Mouse (Mus musculus) adrenal gland, postnatal 25 days (tissue): ENCODE results near the gene Pck2. TPM values are rescaled to one million over a fixed set of nuclear protein-coding genes. Genes with fewer than 3 reads are reported as not detected.

Experiments
- DNase-seq: peaks from one replicate; pipeline ENCODE4 v3.0.0; 2021; ENCODE audit warnings: mixed read lengths
- total RNA-seq: library from RNA; stranded (reverse); gene quantifications from 2 replicates; pipeline ENCODE4 v1.2.3, GENCODE M21; 2021

The Pck2 gene
- total RNA-seq, 1 experiment from 2014 or later = 46.2 TPM

DNA sequence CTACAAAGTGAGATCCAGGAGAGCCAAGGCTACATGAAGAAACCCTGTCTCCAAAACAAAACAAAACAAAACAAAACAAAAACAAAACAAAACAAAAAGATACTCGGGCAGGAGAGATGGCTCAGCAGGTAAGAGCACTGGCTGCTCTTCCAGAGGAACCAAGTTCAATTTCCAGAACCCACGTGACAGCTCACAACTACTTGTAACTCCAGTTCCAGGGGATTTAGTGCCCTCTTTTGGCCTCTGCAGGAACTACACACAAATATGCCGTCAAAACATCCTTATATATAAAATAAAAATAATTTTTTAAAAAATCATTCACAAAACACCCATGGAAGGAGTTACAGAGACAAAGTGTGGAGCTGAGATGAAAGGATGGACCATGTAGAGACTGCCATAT lies 12.1 kb upstream of the Pck2 start:
- DNase-seq = no peak

DNA sequence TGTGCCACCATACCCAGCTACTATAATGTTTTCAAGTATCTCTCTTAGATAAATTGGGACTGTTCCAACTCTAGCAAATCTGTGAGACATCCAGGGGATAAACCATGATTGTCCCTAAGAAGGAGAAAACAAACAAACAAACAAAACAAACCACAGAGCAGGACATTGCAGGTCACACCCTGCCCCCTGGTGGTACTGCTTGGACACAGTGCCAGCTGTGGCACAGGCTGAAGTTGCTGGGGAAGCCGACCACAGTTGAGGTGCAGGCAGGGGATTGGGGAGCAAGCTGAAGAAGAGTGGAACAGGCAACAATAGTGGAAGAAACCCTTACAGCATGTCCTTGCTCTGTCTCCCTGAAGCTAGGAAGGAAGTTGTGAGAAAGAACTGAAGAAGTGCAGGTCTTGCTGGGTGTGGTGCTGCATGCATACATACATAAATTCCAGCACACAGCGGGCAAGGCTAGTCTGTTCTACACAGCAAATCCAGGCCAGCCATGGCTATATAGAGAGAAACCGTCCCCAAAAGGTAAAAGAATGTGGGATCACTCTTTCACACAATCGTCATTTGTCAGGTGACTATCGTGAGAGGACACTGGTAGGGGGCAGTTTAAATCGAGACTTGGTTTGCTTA lies 3.8 kb upstream of the Pck2 start:
- peak; percentile 53 for DNase-seq

DNA sequence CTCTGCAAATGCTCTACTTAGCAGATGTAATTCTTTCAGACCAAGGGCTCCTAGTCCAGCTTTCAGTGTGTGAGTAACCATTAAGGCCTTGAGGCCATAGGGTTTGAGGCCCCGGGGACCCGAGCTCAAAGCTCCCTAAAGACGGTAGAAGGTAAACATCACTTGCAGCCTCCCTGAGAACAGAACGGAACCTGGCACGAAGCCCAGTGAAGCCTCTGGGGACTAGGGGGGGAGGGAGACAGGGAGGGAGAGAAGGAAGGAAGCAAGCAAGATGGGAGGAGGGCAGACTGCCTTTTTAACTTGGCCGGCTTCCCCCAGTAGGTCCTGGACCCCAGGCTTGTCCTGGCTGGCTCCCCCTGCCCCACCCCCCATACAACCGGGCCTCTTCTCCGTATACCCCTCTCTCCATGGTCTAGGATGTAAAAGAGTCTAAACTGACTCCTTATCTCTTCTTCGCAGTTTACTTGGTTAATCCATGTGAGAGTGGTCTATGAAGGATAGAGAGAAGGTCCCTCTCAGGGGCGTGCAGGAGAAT lies 788 bp downstream of the Pck2 start:
- peak; percentile 86 for DNase-seq

DNA sequence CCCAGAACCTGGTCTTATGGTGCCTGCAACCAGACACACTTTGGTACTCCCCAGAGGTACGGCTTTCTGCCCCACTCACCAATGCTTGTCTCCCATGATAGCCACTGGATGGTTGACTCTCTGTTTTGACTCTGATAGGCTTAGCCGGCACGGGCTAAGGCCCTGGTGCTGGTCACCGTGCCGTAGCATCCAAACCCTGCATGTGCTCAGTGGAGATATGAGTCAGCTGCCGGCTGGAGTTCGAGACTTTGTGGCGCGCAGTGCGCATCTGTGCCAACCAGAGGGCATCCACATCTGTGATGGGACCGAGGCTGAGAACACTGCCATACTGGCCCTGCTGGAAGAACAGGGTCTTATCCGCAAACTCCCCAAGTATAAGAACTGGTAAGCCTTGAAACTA lies 2.2 kb downstream of the Pck2 start:
- DNase-seq = no peak

DNA sequence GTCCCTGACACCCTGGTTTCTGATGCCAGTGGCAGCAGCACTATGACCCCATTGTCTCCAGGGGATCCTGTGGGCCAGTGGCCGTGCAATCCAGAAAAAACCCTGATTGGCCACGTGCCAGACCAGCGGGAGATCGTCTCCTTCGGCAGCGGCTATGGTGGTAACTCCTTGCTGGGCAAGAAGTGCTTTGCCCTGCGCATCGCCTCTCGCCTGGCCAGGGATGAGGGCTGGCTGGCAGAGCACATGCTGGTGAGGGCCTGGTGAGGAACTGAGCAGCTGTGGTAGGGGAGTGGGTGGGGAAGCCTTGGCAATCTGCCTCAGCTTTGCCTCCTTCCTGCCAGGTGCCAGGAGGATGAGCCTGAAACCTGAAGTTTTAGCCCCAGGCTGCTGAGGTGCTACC lies 4.3 kb downstream of the Pck2 start:
- DNase-seq = no peak

DNA sequence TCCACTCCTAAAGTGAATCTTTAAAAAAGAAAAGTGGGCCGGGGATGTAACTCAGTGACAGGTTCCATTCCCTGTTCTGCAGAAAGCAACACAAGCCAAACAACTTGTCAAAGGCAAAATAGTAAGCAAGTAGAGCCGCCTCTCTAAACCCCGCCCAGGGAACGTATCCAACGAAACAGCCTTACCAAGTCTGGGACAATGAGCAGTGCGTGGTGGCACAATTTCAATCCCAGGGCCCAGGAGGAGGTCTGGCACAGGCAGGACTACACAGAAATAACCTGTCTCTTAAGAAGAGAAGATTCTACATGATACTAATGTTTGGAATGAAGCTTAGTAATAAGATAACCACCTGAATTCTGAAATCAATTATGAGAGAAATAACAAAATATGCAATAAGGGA lies 10.1 kb downstream of the Pck2 start:
- DNase-seq = no peak

DNA sequence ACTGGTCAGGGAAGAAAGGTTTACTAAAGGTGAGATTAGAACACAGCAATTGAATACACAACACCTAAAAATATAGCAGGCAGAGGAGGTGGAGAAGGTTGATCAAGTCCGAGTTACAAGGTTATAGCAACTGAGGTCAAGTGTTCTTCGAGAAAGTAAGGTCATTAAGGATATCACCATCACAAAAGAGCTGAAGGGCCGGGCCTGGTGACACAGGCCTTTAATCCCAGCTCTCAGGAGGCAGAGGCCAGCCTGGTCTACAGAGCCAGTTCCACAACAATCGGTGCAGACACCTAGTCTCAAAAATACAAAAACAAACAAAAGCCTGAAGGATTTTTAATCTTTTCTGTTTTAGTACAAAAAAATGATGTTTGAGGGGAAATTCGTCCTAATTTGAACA lies 11.3 kb downstream of the Pck2 start:
- no peak for DNase-seq

DNA sequence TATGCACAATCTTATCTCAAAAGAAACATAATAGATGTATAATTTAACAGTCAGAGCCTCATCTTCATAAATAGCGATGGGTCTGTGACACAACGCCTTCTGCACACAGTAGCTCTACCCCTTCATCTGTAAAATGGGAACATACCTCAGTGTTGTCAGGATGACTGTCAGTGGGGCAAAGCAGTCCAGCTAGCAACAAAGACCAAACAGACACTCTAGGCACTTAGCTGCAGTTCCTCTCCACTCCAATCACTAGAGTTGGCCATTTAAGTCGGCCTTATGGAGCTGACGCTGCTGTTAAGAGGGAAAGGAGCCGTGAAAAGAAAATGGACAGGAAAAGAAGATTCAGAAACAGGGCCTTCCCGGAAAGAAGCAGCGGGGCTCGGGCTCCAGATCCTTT lies 11.7 kb downstream of the Pck2 start:
- DNase-seq = no peak

DNA sequence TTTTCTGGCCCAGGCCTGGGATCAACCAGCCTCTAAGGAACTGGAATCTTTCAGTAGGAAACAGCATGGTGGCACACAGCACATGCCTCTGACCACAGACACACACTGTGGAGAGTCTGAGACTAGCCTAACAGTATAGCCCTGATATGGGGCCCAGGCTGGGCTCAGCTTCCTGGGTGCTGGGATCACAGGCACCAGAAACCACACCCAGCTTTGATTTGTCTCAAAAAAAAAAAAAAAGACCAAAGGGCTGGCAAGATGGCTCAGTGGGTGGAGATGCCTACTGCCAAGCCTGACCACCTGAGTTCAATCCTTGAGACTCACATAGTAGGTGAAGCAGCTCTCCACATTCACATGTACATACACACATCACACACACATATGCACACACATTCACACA lies 14.6 kb downstream of the Pck2 start:
- DNase-seq = no peak

DNA sequence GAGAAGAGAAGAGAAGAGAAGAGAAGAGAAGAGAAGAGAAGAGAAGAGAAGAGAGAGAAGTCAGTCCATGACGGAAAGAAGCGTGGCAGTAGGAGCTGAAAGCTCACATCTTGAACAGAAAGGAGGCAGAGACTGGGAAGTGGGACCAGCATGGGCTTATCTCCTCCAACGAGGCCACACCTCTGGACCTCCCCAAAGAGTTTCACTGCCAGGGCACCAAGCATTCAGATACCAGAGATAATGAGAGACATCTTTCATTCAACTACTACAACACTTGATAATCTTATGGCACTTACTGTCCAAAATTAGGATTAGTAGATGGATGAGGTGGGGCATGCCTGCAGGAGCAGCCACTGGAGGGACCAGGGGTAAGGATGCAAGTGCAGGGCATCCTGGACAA lies 15.7 kb downstream of the Pck2 start:
- no peak for DNase-seq

DNA sequence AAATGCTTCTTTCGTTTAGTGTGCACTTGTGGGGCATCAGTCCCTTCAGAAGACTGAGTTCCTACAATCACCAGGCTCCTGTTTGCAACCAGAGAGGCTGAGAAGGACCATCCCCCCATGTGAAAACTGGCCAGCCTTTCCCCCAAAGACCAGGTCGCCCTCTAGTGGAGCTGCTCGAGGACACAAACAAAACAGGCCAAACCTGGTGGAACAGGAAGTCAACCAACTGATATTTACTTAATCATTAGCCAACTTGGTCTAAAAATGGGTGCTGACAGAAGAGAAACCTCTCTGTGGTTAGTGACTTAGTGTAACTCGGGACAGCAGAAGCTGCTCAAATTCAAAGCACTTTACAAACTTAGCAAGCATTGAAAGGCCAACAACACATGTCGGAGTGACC lies 16.9 kb downstream of the Pck2 start:
- peak; percentile 77 for DNase-seq

DNA sequence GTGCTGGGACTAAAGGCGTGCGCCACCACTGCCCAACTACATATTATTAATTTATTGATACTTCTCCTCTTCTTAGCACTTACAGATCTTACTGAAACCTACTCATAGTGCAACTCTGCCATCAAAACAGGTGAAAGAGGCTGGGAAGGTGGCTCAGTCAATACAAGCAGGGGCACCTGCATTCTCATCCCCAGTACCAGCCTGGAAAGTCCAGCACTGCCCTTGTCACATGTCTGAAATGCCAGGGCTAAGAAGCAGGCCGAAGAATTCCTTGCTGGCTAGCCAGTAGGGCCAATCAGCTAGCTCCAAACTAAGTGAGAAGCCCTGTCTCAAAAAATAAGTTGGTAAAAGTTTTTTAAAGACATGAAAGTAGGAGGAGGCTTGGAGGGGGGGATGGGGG lies 17.5 kb downstream of the Pck2 start:
- DNase-seq = no peak

DNA sequence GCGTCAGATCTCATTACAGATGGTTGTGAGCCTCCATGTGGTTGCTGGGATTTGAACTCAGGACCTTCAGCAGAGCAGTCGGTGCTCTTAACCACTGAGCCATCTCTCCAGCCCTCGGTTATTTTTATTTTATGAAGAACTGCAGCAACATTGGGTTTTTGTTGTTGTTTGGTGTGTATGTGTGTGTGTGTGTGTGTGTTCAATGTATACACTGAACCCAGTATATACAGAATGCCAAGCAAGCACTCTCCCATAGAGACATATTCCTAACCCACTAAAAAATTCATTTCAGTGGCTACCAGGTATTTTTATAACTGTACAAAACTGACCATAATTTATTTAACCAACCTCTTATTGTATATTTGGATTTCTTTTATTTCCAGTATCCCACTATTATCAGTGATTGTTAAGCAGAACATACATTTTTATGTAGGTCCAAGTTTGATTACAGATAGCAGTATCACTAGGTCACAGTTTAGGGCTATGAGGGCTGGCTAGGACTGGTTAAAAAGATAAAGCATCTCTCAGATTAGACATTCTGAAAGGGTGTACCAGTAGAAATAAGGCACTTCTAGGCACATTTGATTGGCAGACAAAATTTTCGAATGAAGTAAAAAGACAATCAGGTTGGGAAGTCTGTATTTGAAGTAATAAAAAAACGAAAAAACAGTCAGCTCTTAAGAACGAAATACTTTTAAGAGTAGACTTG lies 18.8 kb downstream of the Pck2 start:
- DNase-seq = no peak

DNA sequence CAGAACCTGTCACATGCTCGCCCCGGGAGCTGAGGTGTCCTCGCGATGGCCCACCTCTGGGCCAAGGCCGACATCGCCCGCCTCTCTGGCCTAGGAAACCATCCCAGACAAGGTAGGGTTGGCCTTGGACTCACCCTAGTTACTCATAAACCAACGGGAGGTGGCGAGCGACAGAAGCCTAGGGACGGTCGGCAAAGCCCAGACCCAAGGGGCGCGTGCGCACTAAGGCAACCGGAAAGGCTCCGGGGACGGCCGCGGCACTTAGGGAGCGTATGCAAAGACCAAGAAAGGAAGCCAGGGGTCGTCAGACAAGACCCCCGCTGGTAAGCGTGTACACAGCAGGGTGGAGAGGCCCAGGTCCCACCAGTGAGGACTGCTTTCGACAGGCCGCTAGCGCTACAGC lies 19.7 kb downstream of the Pck2 start, which contains the start of gene Dcaf11:
Dcaf11 (plus strand) TSS at position 208 of the 403 bp plus-strand sequence.
- DNase-seq = peak; percentile 91

DNA sequence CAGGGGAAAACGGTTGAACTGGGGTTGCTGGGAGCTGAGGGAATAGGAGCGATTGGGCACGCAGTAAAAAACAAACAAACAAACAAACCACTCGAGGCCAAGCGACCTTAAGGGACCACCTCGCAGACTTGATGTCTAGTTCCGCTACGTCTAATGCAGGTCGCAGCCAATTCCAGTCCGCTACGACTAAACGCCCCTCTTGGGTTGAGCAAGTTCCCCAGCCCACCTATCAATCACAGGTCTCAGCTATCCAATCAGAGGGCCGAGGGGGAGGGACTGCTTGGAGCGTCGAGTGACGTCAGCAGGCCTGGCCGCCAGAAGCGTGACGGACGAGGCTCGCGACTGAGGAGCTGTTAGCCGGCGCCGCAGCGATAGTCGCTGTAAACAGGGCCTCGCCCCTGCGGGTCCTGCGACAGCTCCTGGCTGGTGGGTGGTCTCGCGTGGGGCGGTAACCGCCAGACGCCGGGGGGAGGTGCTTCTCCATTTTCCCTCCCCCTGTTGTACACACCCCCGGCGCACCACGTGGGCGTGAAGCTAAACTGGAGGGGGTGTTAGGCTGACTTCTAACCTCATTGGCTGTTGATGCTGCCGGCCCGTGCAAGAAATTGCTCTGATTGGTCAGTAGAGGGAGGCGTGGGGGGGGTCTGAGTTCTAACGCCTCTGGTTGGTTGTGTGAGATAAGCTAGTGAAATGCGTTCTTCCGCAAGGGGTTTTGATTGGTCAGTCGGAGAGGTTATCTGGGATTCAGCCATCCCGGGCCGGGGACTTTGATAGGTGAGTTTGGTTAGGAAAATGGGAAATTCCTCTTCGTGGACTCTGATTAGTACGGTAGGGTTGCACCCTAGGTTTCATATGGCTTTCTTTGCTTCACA lies 20.4 kb downstream of the Pck2 start, which contains the start of gene A730061H03Rik:
A730061H03Rik (minus strand) TSS at position 205 of the 872 bp plus-strand sequence.
- DNase-seq = peak; percentile 96

DNA sequence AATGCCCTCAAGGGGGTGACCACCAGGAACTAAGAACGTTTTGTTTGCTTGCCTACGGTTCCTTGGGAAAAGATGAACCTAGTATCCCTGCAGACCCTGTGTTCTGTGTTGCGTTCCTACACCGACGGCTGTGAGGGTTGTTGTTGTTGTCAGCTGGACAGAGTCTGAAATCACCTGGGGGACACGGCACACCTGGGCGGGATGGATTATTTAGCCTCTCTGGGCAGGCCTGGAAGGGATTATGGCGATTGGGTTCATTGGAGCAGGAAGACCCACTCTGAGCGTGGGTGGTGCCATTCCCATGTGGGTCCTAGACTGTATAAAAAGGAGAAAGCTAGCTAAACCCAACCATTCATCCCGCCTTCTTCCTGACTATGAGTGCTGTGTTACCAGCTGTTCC lies 21.8 kb downstream of the Pck2 start:
- no peak for DNase-seq

DNA sequence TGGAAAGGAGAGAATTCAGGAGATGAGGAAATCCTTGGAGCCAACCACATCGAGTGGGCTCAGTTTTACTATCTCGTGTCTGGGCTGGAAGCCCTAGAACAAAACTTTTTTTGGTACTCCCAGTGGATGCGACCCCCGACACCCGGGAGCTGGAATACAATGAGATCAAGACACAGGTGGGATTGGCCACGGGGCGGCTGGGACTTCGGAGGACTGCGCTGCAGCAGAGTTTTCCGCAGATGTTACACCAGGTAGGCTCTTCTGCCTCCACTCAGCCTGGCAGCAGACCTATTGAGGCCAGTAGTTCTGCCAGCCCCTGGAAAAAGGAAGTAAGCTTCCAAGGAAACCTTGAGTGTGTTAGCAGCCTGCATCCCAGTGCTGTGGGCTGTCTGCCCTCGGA lies 23.2 kb downstream of the Pck2 start:
- DNase-seq = no peak

DNA sequence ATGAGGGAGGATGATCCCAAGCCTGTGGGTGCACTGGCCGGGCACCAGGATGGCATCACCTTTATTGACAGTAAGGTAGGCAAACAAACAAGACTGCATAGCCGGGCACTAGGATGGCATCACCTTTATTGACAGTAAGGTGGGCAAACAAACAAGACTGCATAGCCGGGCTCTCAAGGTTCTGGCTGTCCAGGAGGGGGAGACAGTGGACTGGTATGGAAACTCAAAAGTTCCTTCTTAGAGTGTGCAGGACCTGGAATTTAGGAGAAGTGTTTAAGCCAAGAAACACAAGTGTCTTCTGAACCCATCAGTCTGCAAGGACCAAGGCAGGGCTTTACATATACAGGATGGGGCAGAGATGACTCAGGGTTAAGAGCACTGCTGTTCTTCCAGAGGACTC lies 25.7 kb downstream of the Pck2 start:
- no peak for DNase-seq

DNA sequence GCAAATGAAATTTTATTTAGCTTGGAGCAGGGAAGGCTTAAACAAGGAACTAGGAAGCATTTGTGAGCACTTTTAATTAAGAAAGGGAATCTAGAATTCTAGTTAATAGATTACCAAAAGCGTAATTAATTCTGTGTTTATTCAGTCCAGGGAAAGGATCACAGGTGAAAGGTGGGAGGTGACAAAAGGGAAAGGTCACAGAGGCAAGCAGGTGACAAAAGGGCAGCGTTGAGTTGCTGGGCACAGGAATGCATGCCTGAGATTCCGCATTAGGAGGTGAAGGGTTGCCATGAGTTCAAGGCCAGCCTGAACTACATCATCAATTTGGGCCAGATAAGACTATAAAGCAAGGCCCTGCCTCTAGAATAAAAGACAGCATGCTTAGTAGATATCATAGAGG lies 27.4 kb downstream of the Pck2 start:
- DNase-seq = no peak

DNA sequence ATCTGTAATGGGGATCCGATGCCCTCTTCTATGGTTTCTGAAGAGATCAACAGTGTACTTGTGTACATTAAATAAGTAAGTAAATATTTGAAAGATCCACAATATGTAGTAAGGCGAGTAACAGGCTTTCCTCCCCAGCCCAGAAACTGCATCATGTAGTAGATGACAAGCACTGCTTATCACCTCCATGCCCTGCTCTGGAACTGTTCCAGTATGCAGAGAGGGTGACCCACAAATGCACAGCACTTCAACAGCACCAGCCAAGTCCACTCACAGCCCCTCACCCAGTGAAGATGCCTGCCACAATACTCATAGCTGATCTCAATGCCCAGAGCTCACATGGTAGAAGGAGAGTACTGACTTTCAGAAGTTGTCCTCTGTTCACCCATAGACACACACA lies 30.5 kb downstream of the Pck2 start:
- DNase-seq = no peak

DNA sequence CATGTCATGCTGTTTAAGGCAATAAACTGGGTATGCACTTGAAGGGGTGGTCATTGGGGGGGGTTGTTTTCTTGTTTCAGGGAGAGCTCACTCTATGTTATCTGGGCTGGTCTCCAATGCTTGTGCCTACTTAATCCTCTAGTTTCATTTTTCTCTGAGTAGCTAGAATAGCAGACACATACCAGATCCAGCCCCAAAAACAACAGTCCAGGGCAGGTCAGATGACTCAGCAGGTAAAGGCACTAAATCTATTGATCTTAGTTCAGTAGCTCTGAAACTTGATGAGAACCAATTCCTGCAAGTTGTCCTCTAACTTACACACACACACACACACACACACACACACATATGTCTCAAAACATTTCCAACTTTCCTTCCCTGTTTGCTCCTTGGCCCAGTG lies 31.7 kb downstream of the Pck2 start:
- DNase-seq = no peak

DNA sequence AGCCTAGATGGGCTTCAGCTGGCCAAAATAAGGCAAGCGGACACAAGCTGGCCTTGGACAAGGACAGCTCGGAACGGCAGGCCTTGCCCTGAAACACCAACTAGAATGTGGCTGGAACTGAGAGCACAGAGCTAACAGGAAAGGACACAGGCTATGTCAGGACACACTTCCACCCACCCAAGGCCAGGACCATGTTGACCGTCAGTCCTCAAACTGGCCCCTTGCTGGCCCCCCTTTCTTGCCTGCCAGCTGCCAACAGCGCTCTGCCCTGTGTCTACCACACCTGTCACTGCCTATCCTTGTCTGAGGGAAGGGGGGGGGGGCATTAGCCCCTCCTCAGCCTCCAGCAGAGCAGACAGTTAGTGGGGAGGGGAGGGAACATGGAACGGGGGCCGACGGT lies 35.2 kb downstream of the Pck2 start, which contains the start of gene Fitm1:
Fitm1 (plus strand) TSS at position 316 of the 400 bp plus-strand sequence.
- DNase-seq = no peak

DNA sequence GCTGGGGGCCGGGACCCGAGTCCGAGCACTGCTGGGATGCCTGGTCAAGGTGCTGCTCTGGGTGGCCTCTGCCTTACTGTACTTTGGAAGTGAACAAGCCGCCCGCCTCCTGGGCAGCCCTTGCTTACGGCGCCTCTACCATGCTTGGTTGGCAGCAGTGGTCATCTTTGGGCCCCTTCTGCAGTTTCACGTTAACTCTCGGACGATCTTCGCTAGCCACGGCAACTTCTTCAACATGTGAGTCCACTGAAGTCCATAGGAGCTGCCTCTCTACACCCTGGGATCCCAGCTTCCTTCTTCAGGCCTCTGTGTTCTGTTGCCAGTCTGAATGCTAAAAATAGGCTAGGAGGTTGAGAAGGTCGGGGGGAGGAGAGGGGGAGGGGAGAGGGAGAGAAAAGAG lies 35.6 kb downstream of the Pck2 start:
- no peak for DNase-seq
